Mouse (Mus musculus) liver, embryonic 14.5 days (tissue): ENCODE measurements at regions not wholly inside any gene's neighbourhood (a gene's known extent, or its start where the extent isn't known, plus 50 kb on each side); places are given as distances from the start of the nearest gene placed in this dataset.

Source experiments
- ATAC-seq: fragments of 200-750 bp; cut with Nextera tagmentation; 2 replicates; pipeline ENCODE4 v1.8.0; 2017; ENCODE audit warnings: moderate number of reproducible peaks, mild to moderate bottlenecking, moderate library complexity; ENCODE audit not compliant: insufficient read depth
- DNase-seq, 3 experiments: peaks; one replicate each; pipeline ENCODE4 v3.0.0-alpha.2; 2012 to 2013; ENCODE audit warnings: low read depth in 3 of 3, low spot score in 3 of 3
- H3K27ac ChIP-seq: fragments of 300-500 bp; sonication (generic); 2 replicates; pipeline ENCODE4 v1.5.1; 2014; ENCODE audit warnings: moderate library complexity, mild to moderate bottlenecking, control low read depth, inconsistent platforms
- H3K27me3 ChIP-seq: fragments of 300-500 bp; sonication (generic); 2 replicates; pipeline ENCODE4 v1.6.1; 2014; ENCODE audit warnings: mild to moderate bottlenecking, low read length, moderate library complexity; ENCODE audit not compliant: control insufficient read depth, insufficient read depth
- H3K36me3 ChIP-seq: fragments of 300-500 bp; sonication (generic); replicated peaks from 2 replicates; pipeline ENCODE4 v1.6.1; 2014; ENCODE audit warnings: low read depth; ENCODE audit not compliant: control insufficient read depth, insufficient read depth
- H3K4me1 ChIP-seq, 2 experiments: fragments of 200-500 bp in 1 of 2; fragments of 300-500 bp in 1 of 2; sonication (generic) in 1 of 2; replicated peaks; 2 replicates each; pipeline ENCODE4 v1.6.1; 2012 to 2014; ENCODE audit warnings: antibody characterized with exemption in 1 of 2, inconsistent platforms in 1 of 2, low read length in 1 of 2; ENCODE audit not compliant: control insufficient read depth in 2 of 2, insufficient read depth in 2 of 2
- H3K4me2 ChIP-seq: fragments of 300-500 bp; sonication (generic); 2 replicates; pipeline ENCODE4 v1.6.1; 2014; ENCODE audit warnings: low read depth, mild to moderate bottlenecking, control low read depth, moderate library complexity
- H3K4me3 ChIP-seq, 2 experiments: fragments of 200-500 bp in 1 of 2; fragments of 300-500 bp in 1 of 2; sonication (generic) in 1 of 2; 2 replicates each; pipeline ENCODE4 v1.5.1; 2012 to 2014; ENCODE audit warnings: low read depth in 2 of 2, low read length in 2 of 2, mild to moderate bottlenecking in 2 of 2, control low read depth in 1 of 2, inconsistent platforms in 1 of 2, moderate library complexity in 1 of 2; ENCODE audit not compliant: insufficient read depth in 1 of 2
- H3K9ac ChIP-seq: fragments of 300-500 bp; sonication (generic); replicated peaks from 2 replicates; pipeline ENCODE4 v1.6.1; 2014; ENCODE audit warnings: mild to moderate bottlenecking, control low read depth, moderate library complexity
- H3K9me3 ChIP-seq: fragments of 300-500 bp; sonication (generic); 2 replicates; pipeline ENCODE4 v1.6.1; 2016; ENCODE audit warnings: low read length, mixed read lengths; ENCODE audit not compliant: control insufficient read depth
- CTCF ChIP-seq: IDR thresholded peaks from 2 replicates; pipeline ENCODE4 v1.5.1; 2016; ENCODE audit warnings: antibody characterized with exemption, low read depth, control low read depth
- EP300 ChIP-seq: IDR thresholded peaks from 2 replicates; pipeline ENCODE4 v1.6.1; 2016; ENCODE audit warnings: antibody characterized with exemption, low read depth
- WGBS: fragments of 180-500 bp; shearing (Covaris S2); extraction: QIAGEN DNeasy Blood & Tissue Kit; methylation state at CpG from one replicate; pipeline ENCODE4 v1.1.7; 2014; ENCODE audit not compliant: insufficient replicate concordance; 5-methylcytosine and 5-hydroxymethylcytosine counted together

- 78% methylated on average over 1 of the region's 1 CpGs for WGBS
- H3K27me3 ChIP-seq, result no peaks in the 10 kb centered on the region
- DNase-seq, result no peak
- no peak overlapping the region for H3K4me2 ChIP-seq
- H3K9ac ChIP-seq, result no peak overlapping the region
- no peak overlapping the region for H3K27ac ChIP-seq
- TF ChIP-seq EP300 (no peak), CTCF (no peak)
- no peaks in the 10 kb centered on the region for H3K36me3 ChIP-seq
- ATAC-seq, result no peak
- no peaks in the 10 kb centered on the region for H3K4me1 ChIP-seq
- no peak overlapping the region for H3K4me3 ChIP-seq
- no peaks in the 10 kb centered on the region for H3K9me3 ChIP-seq
Observed at GRCm38 (mm10) chr3:33383622-33384021, 240.6 kb upstream of the Pex5l start.

- Histone ChIP-seq H3K9ac (no peak overlapping the region), H3K27ac (no peak overlapping the region), H3K27me3 (no peaks in the 10 kb centered on the region), H3K4me2 (no peak overlapping the region), H3K4me1 (no peaks in the 10 kb centered on the region), H3K4me3 (no peak overlapping the region), H3K9me3 (no peaks in the 10 kb centered on the region), H3K36me3 (no peaks in the 10 kb centered on the region)
- DNase-seq (no peak), ATAC-seq (no peak)
- TF ChIP-seq EP300 (no peak), CTCF (no peak)
- 48% methylated on average over 2 of the region's 2 CpGs for WGBS
Observed at GRCm38 (mm10) chr3:33379604-33380003, 236.6 kb upstream of the Pex5l start.

GRCm38 (mm10) chr3:33375161-33375560, 232.1 kb upstream of the Pex5l start:
- Histone ChIP-seq H3K9me3 (no peaks in the 10 kb centered on the region), H3K4me2 (no peak overlapping the region), H3K27me3 (no peaks in the 10 kb centered on the region), H3K36me3 (no peaks in the 10 kb centered on the region), H3K4me1 (no peaks in the 10 kb centered on the region), H3K9ac (no peak overlapping the region), H3K4me3 (no peak overlapping the region), H3K27ac (no peak overlapping the region)
- WGBS, result 75% methylated on average over 3 of the region's 3 CpGs
- DNase-seq, result no peak
- ATAC-seq, result no peak
- TF ChIP-seq CTCF, result no peak
- no peak for TF ChIP-seq EP300

GRCm38 (mm10) chr3:33372806-33373205, 229.8 kb upstream of the Pex5l start:
- H3K27me3 ChIP-seq, result no peaks in the 10 kb centered on the region
- H3K9me3 ChIP-seq, result no peaks in the 10 kb centered on the region
- no peak overlapping the region for H3K27ac ChIP-seq
- WGBS, result 30% methylated on average over 1 of the region's 1 CpGs
- DNase-seq (no peak), ATAC-seq (no peak)
- no peak for TF ChIP-seq CTCF
- TF ChIP-seq EP300, result no peak
- H3K4me2 ChIP-seq, result no peak overlapping the region
- no peaks in the 10 kb centered on the region for H3K36me3 ChIP-seq
- no peaks in the 10 kb centered on the region for H3K4me1 ChIP-seq
- H3K4me3 ChIP-seq, result no peak overlapping the region
- H3K9ac ChIP-seq, result no peak overlapping the region

GRCm38 (mm10) chr3:33363521-33363920, 220.5 kb upstream of the Pex5l start:
- Histone ChIP-seq H3K9ac (no peak overlapping the region), H3K4me1 (no peaks in the 10 kb centered on the region), H3K27me3 (no peaks in the 10 kb centered on the region), H3K9me3 (no peaks in the 10 kb centered on the region), H3K36me3 (no peaks in the 10 kb centered on the region), H3K4me2 (no peak overlapping the region), H3K4me3 (no peak overlapping the region), H3K27ac (no peak overlapping the region)
- ATAC-seq, result no peak
- WGBS, result 73% methylated on average over 1 of the region's 1 CpGs
- no peak for DNase-seq
- TF ChIP-seq CTCF (no peak), EP300 (no peak)
